Mouse (Mus musculus) megakaryocyte, embryonic 14.5 days (primary cell): ENCODE results near the gene Aanat.

Experiments used
- FLI1 ChIP-seq: IDR thresholded peaks from 2 replicates; pipeline ENCODE4 v1.6.1; 2012; ENCODE audit warnings: low read length, inconsistent platforms, mixed read lengths
- GATA1 ChIP-seq: IDR thresholded peaks from 3 replicates; pipeline ENCODE4 v1.6.1; 2012; ENCODE audit warnings: mixed read lengths, low read length, inconsistent platforms, borderline replicate concordance

- TF ChIP-seq FLI1 = no peak
- no peak for TF ChIP-seq GATA1
Measured at GRCm38 (mm10) chr11:116592428-116592827, 6.2 kb downstream of the Aanat start.
